Mouse (Mus musculus): ENCODE measurements around the gene Pdpk1.

The Pdpk1 gene

GRCm38 (mm10) chr17:24037360-24037759 is 113.4 kb downstream of the Pdpk1 start:
- no peak for DNase-seq (ENCODE audit: low spot score in 2 of 2)

GRCm38 (mm10) chr17:24036954-24037353 is 113.8 kb downstream of the Pdpk1 start:
- no peak for DNase-seq (ENCODE audit: low spot score in 2 of 2)

- DNase-seq (ENCODE audit: low spot score in 2 of 2) = no peak
These were observed 115.6 kb downstream of the Pdpk1 start for GRCm38 (mm10) chr17:24035087-24035486.

- DNase-seq (ENCODE audit: low spot score in 2 of 2) = no peak
These were observed 120.2 kb downstream of the Pdpk1 start for GRCm38 (mm10) chr17:24030551-24030950.

GRCm38 (mm10) chr17:24029477-24029876 is 121.2 kb downstream of the Pdpk1 start:
- DNase-seq (ENCODE audit: low spot score in 2 of 2) = no peak
